Comparison of ENCODE assay signal across 31 mouse cellular contexts in genomic region chr2:94279596-94279995, GRCm38 (mm10).
"Had no signal": no experiment of that assay in that cellular context is flagged by ENCODE, and none has a peak within 500 bp of the region (broad histone marks: within the 10 kb centered on the region; RNA-seq: fewer than 3 reads in every experiment).

No protein-coding gene starts in this region.

- H3K4me1 ChIP-seq: limb, embryonic 10.5 days; limb, embryonic 12.5 days; limb, embryonic 13.5 days; limb, embryonic 15.5 days; liver, embryonic 12.5 days; liver, embryonic 13.5 days; liver, embryonic 15.5 days; lung, embryonic 15.5 days; midbrain, embryonic 12.5 days; midbrain, embryonic 13.5 days; neural tube, embryonic 12.5 days had no signal

- H3K4me3 ChIP-seq: left cerebral cortex, adult 2 months; limb, embryonic 10.5 days; limb, embryonic 12.5 days; limb, embryonic 13.5 days; limb, embryonic 15.5 days; liver, embryonic 12.5 days; liver, embryonic 13.5 days; liver, embryonic 15.5 days; lung, embryonic 15.5 days; megakaryocyte, embryonic 14.5 days; midbrain, embryonic 10.5 days; midbrain, embryonic 12.5 days; midbrain, embryonic 13.5 days; myocyte; neural tube, embryonic 12.5 days had no signal

- H3K9me3 ChIP-seq: limb, embryonic 10.5 days; limb, embryonic 12.5 days; limb, embryonic 13.5 days; limb, embryonic 15.5 days; liver, embryonic 12.5 days; liver, embryonic 13.5 days; liver, embryonic 15.5 days; lung, embryonic 15.5 days; midbrain, embryonic 10.5 days; midbrain, embryonic 12.5 days; midbrain, embryonic 13.5 days; neural tube, embryonic 12.5 days had no signal

- H3K4me2 ChIP-seq: limb, embryonic 12.5 days; limb, embryonic 13.5 days; limb, embryonic 15.5 days; liver, embryonic 11.5 days; liver, embryonic 12.5 days; liver, embryonic 13.5 days; liver, embryonic 15.5 days; lung, embryonic 14.5 days; lung, embryonic 15.5 days; midbrain, embryonic 12.5 days; midbrain, embryonic 13.5 days; neural tube, embryonic 12.5 days had no signal

- H3K9ac ChIP-seq: limb, embryonic 12.5 days; limb, embryonic 13.5 days; limb, embryonic 15.5 days; liver, embryonic 12.5 days; liver, embryonic 13.5 days; liver, embryonic 14.5 days; liver, embryonic 15.5 days; liver, postnatal 0 days; lung, embryonic 14.5 days; lung, embryonic 15.5 days; midbrain, embryonic 12.5 days; midbrain, embryonic 13.5 days; neural tube, embryonic 12.5 days had no signal

- ATAC-seq: liver, embryonic 12.5 days; liver, postnatal 0 days; lung, postnatal 0 days; midbrain, embryonic 13.5 days; midbrain, embryonic 16.5 days had no signal

- H3K36me3 ChIP-seq: limb, embryonic 10.5 days; limb, embryonic 12.5 days; limb, embryonic 13.5 days; limb, embryonic 15.5 days; liver, embryonic 12.5 days; liver, embryonic 13.5 days; liver, embryonic 15.5 days; lung, embryonic 15.5 days; midbrain, embryonic 10.5 days; midbrain, embryonic 12.5 days; midbrain, embryonic 13.5 days; neural tube, embryonic 12.5 days had no signal

- H3K27ac ChIP-seq: left cerebral cortex, adult 2 months; limb, embryonic 10.5 days; limb, embryonic 12.5 days; limb, embryonic 13.5 days; limb, embryonic 15.5 days; liver, embryonic 12.5 days; liver, embryonic 13.5 days; liver, embryonic 14.5 days; liver, embryonic 15.5 days; lung, embryonic 15.5 days; macrophage; midbrain, embryonic 10.5 days; midbrain, embryonic 12.5 days; midbrain, embryonic 13.5 days; neural tube, embryonic 12.5 days had no signal

- DNase-seq: left cerebral cortex, postnatal 4 days; liver; liver, embryonic 13.5 days; liver, postnatal 0 days; lung, adult 18-20 months; lung, adult 2 months; lung, embryonic 14.5 days; lung, postnatal 10 days; lung, postnatal 14 days; lung, postnatal 36 days; lung, postnatal 4 days; midbrain, embryonic 14.5 days had no signal
